Mouse (Mus musculus): ENCODE measurements around the gene Il21r.

DNA sequence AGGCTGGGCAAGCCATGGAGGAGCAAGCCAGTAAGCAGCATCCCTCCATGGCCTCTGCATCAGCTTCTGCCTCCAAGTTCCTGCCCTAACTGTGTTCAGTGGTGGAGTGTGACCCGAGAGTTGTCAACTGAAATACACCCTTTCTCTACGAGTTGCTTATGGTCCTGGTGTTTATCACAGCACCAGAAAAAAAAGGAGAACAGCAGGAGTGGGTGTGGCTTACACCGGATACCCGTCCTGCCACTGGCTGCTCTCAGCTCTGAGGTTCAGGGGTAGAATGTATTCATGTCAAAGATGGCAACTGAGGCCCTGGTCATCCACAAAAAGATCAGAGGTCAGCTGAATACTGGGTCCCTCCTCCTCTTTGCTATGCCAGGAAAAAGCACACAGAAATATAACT, 16.8 kb downstream of the Il21r start:
- TF ChIP-seq CTCF (IDR thresholded peaks at IDR 0.05; ENCODE audit: borderline replicate concordance, insufficient read depth, low read depth, low read length) = no peak
- no peak for TF ChIP-seq POLR2A (IDR thresholded peaks at IDR 0.05; ENCODE audit: borderline replicate concordance, insufficient read depth, low read length)
